Mouse (Mus musculus) embryonic fibroblast, embryonic 13.5 days (primary cell): ENCODE results near the gene Tmod4. TPM values are rescaled to one million over a fixed set of nuclear protein-coding genes. Genes with fewer than 3 reads are reported as not detected.

ENCODE experiments used
- H3K27ac ChIP-seq: 2 replicates; pipeline ENCODE4 v1.5.1; 2012; ENCODE audit warnings: low read length, control low read depth, inconsistent platforms; ENCODE audit not compliant: insufficient read depth
- H3K4me1 ChIP-seq: 2 replicates; pipeline ENCODE4 v1.6.1; 2011; ENCODE audit warnings: low read length; ENCODE audit not compliant: control insufficient read depth, insufficient read depth
- H3K4me3 ChIP-seq: 2 replicates; pipeline ENCODE4 v1.5.1; 2011; ENCODE audit warnings: mild to moderate bottlenecking, control low read depth, low read length; ENCODE audit not compliant: insufficient read depth
- CTCF ChIP-seq: IDR thresholded peaks from 2 replicates; pipeline ENCODE4 v1.5.1; 2011; ENCODE audit warnings: mild to moderate bottlenecking, control low read depth, low read length, moderate library complexity, borderline replicate concordance; ENCODE audit not compliant: insufficient read depth
- POLR2A ChIP-seq: IDR thresholded peaks from 2 replicates; pipeline ENCODE4 v1.6.1; 2011; ENCODE audit warnings: low read depth, mild to moderate bottlenecking, control low read depth, low read length, moderate library complexity
- polyA plus RNA-seq: library from polyadenylated mRNA; stranded (reverse); fragments of >200 nt; gene quantifications from 2 replicates; pipeline ENCODE4 v1.2.4, GENCODE M21; 2011; ENCODE audit warnings: low read depth; ENCODE audit not compliant: missing spikeins, insufficient read length

Tmod4 gene
- polyA plus RNA-seq, 1 experiment = not detected

DNA sequence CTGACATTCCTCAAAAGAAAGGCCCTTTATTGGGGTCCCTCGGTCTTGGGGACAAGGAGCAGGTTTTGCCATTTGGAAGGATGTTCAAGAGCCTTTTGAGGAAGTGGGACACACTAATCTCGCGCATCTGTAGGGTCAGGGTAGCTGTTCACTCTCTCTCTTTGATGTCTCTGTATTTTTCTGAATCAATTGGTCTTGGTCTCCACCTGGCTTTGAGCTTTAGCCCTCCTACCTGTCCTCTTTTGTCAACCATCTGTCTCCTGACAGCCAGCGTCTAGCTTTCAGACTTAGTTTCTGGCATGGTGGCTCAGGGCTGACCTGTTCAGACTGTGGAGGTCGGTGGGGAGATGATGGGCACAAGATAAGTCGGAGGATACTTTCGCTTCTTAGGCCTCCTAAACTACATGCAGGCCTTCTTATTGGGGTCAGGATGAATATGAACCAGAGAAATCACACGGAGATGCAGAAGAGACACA is 35.3 kb downstream of the Tmod4 start:
- Histone ChIP-seq H3K27ac (no peak overlapping the region), H3K4me3 (peak overlapping the region; percentile 63), H3K4me1 (peaks cover 6% of the 10 kb centered on the region)
- TF ChIP-seq POLR2A = no peak
- TF ChIP-seq CTCF = no peak

DNA sequence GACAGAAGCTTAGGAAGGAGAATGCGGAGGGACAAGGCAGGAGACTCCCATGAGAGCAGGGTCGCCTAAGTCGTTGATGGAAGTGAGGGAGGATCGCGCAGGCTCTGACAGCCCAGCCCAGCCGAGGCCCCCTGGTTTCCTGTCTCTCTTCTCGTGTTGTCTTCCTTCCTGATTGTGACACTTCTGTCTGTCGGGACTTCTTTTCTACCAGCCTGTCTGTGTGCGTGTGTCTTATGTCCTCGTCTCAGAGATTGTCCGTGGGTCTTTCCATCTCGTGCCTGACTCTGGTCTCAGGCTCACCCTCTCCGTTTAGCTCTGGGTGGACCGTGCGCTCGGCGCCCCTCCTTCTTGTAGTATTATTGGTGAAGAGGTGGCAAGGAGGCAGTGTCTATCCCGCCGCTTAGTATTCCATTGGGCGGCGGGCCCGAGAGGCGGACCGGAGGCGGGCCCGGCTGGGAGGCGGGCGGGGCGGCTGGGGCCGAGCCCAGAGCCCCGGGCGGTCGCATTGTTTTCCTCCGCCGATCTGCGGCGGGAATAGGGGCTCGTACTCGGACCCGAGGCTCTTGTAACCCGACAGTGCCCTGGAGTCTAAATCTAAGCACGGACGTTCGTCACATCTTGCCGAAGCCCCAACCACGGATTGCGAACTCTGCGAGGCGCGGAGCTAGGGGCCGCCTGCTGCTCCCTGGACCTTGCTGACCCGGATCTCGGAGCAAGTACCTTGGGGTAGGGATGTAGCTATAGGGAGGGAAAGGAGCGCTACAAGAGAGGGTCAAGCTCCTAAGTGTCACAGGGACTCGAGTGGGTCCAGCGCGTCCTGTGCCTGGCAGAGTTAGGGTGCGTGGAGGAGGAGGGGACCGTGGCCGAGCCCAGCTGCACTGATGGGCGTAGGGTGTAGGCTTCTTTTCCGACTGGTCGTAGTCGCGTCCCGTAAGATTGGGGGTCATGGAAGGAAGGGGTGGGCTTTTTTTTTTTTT is 36.0 kb downstream of the Tmod4 start, which contains the start of gene Sema6c:
Gene Sema6c, plus strand, starts transcription at position 471 of the 977 bp plus-strand sequence.
- Histone ChIP-seq H3K4me1 (peaks cover 6% of the 10 kb centered on the region), H3K4me3 (peak within 1 kb of the TSS; percentile 70), H3K27ac (no peak within 1 kb of the TSS)
- no peak for TF ChIP-seq CTCF
- TF ChIP-seq POLR2A = peak; percentile 84

DNA sequence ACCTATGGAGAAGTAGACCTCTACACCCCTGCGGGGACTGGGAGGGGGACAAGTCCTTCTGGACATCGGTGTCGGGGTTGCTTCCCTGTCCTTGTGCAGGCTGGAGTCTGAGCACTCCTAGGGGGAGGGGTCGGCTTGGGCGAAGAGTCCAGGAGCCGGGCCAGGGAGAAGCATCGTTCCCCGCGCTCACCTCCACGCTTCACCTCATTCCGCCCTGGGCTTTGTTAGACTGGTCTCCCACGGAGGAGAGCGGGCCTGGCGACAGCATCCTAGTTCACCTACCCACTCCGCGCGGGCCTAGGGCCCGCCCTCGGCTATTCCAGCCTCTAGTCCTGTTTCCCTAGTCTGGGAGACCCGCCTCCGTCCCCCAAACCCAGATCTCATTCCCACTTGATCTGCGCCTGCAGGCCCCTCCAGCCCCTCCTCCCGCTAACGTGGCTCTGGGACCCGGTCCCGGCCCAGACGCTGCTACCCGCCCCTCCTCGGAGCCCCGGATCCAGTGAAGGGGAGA is 36.8 kb downstream of the Tmod4 start:
- Histone ChIP-seq H3K4me1 (peaks cover 6% of the 10 kb centered on the region), H3K27ac (no peak overlapping the region), H3K4me3 (peak overlapping the region; percentile 70)
- no peak for TF ChIP-seq CTCF
- no peak for TF ChIP-seq POLR2A

DNA sequence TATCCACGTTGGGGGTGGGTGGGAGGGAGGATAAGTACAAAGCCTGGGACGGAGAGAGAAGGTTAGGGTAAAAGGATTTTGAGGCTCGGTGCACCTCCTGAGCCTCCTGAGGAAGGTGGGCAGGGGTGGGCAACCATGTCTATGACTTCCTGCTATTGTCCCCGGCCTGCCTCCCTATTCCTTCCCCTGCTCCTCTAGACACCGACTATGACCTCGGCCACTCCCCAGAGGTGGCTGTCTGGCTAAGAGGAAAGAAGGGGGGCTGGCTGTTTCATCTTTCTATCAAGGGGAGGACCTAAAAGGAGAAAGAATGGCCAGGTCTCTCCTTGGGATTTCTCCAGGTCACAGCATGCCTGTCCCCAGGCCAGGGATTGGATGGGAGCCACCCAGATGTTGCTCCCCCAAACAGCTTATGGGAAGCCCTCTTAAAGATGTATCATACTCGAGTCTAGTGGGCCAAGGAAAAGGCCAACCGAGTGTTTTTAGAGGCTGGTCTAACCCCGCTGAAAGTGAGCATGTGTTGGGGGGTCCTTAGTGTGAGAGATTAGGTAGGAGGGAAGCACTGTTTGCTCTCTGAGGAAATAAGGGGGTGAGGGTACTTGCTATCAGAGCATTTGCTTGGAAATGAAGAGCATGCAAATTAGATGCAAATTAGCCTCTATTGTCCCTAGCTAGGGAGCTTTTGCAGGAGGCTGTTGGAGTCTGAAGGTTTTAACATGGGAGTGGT is 37.5 kb downstream of the Tmod4 start:
- Histone ChIP-seq H3K4me3 (no peak overlapping the region), H3K4me1 (peaks cover 6% of the 10 kb centered on the region), H3K27ac (no peak overlapping the region)
- TF ChIP-seq POLR2A (no peak), CTCF (no peak)

DNA sequence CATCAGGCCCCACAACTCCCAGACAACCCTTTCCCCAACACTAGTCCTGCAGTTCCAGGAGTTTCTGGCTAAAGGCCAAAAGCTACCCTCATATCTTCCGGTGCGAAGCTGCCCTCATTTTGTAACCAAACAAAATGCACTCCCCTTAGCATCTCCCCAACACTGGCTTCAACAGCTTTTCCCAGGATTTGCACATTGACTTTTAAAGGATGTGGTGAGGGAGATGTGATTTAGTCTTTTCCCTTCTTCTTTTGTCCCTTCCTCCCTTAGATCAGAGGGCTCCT is 38.0 kb downstream of the Tmod4 start:
- peaks cover 6% of the 10 kb centered on the region for H3K4me1 ChIP-seq
- H3K27ac ChIP-seq = no peak overlapping the region
- no peak for TF ChIP-seq CTCF
- no peak for TF ChIP-seq POLR2A
- no peak overlapping the region for H3K4me3 ChIP-seq

DNA sequence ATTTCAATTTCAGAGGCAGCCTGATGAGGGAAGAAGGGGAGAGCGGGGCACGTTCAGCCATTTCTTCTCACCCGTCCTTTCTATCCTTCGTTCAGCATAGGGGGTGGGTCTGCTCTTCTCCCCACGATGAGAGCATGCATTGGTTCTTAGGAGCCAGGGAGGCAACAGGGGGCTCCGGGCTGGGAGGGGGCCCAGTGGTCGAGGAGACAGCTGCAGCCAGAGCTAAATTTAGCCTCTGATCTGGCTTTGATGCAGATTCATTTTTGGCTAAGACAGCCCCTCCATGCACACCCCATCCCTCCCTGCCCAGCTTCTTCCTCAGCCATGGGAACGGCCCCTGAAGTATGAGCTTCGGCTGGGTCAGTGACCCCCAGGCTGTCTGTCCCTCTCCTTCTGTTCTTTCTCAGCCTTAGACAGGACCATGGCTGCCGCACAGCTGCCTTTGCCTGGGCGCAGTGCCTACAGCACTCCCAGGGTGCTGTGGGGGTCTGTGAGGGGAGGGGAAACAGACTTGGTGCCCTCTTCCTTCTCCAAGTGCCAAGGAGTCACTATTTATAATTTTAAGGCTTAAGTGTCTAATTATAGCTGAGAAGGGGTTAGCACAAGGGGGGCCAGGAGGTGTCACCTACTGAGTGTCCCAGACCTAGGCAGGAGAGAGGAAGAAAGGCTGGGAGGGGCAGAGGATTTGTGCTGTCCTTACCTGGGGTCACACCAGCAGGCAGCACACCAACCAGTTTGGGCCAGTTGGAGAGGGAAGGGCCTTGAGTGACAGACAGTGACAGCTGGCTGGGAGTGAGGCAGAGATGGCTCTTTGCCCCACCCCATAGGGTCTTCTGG is 39.4 kb downstream of the Tmod4 start:
- H3K27ac ChIP-seq = no peak overlapping the region
- TF ChIP-seq POLR2A (no peak), CTCF (no peak)
- H3K4me1 ChIP-seq = peaks cover 6% of the 10 kb centered on the region
- H3K4me3 ChIP-seq = no peak overlapping the region

DNA sequence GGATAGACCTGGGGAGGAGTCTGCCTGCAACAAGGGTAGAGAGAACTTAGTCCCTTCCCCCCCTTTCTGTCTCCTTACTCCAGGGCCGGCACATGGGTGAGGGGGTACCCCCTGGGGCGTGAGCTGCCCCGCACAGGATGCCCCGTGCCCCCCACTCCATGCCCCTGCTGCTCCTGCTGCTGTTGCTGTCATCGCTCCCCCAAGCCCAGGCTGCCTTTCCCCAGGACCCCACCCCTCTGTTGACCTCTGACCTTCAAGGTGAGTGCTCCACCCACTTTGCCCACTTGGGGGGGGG is 39.9 kb downstream of the Tmod4 start:
- TF ChIP-seq CTCF (no peak), POLR2A (no peak)
- Histone ChIP-seq H3K4me1 (peaks cover 6% of the 10 kb centered on the region), H3K27ac (no peak overlapping the region), H3K4me3 (no peak overlapping the region)

DNA sequence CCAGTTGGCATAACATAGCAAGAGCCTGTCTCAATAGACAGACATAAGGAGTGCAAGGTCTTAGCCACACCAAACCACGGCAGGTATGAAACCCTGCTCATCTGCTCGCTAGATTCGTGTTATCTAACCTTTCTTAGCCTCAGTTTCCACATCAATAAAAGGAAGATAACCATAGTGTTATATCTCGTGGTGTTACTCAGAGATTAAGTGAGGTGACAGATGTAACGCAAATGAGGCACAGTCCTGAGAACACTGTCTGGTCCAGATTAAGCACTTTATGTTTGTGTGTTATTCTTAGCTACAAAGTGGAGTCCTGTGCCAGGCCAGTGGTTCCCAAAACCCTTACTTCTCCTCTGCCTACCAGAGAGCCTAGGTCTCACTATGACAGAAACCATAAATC is 40.6 kb downstream of the Tmod4 start:
- Histone ChIP-seq H3K4me3 (no peak overlapping the region), H3K4me1 (no peaks in the 10 kb centered on the region), H3K27ac (no peak overlapping the region)
- TF ChIP-seq POLR2A (no peak), CTCF (no peak)

DNA sequence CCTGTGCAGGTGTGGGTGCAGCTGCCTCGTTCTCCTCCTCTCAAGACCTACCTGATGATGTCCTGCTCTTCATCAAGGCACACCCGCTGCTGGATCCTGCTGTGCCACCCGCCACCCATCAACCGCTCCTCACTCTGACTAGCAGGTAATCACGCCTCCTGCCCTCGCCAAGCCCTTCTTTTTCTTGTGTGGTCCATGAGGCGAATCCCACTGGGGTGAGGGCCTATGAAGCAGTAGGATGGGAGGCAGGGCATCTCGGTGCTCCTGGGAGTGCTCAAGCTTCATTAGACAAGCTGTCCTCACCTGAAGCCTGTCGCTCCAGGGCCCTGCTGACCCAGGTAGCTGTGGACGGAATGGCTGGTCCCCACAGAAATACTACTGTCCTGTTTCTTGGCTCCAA is 45.7 kb downstream of the Tmod4 start:
- Histone ChIP-seq H3K27ac (no peak overlapping the region), H3K4me1 (no peaks in the 10 kb centered on the region), H3K4me3 (no peak overlapping the region)
- TF ChIP-seq POLR2A (no peak), CTCF (no peak)
